Mouse (Mus musculus) cerebellum, postnatal 25 days (tissue): ENCODE measurements around the gene Sipa1l1.
A peak's percentile ranks its signal among the peaks of the same experiment; 100 is the strongest.

ENCODE experiments used
- DNase-seq, 2 experiments: peaks; one replicate each; pipeline ENCODE4 v3.0.0; 2021; ENCODE audit warnings: mixed read lengths in 2 of 2

Gene Sipa1l1

GRCm38 (mm10) chr12:82168820-82169533 is at the start of gene Sipa1l1:
TSS of gene Sipa1l1 (plus strand) at chr12:82169320.
- DNase-seq: peak; percentile 94 to 97

GRCm38 (mm10) chr12:82121947-82122346 is 47.2 kb upstream of the Sipa1l1 start:
- no peak for DNase-seq

GRCm38 (mm10) chr12:82122450-82123249 is 46.5 kb upstream of the Sipa1l1 start:
- DNase-seq: no peak

- no peak for DNase-seq
Measured at GRCm38 (mm10) chr12:82126796-82127195, 42.3 kb upstream of the Sipa1l1 start.

DNA sequence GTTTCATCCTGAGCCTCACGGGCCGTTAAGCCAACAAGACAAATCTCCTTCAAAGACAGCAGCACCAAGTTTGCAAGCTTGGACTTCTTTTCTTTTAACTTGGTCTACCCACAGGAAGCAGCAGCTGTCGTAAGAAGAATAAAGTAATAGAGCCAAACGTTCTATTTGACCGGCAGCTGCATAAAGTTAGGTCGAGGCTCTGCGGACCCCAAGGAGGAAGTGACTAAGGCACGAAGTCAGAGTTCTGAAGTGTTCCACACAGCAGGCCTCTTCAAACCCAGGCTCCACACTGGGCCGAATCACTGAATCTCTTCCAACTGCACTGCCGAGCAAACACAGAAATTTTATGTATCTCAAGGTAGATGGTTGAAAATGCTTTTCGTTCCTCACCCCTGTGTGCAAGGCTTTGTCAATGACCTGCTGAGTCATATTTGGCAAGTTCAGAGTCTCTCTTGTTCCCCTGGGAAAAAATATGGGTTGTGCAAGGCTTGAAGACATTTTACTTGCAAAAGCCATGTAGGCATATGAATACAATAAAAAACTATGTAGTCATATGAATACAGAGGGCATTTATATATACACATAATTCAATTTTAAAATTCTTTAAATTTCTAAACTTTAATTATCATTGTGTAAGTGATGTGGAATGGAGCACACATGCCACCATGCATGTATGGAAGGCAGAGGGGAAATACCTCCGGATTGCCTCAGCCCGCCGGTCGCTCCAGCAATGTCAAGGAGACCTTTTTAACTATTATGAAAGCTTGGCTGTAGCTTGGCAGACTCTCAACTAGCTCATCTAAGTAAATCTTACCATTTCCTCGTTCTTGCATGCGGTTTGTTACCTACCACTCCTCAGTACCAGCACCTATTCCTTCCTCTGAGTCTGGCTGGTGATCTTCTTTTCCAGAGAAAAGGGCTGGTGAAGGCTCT is 29.6 kb upstream of the Sipa1l1 start:
- no peak for DNase-seq

DNA sequence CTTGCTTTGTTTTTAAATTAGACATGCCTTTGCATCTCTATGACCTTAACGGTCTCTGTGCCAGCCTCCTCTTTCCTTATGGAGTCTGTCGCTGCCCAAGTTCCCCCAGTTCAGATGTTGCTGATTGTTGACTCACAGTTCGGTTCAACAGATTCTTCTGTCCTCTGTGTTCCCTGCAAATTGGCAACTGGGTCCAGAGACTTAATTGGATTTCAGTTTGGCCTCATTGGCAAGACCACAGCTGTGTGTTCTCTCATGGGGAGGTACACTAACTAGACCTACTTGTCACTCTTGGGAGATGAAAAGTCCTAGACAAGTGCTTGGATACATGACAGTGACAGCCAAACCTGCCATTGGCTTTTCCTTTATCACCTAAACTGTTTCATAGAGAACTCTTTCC is 25.7 kb upstream of the Sipa1l1 start:
- no peak for DNase-seq

DNA sequence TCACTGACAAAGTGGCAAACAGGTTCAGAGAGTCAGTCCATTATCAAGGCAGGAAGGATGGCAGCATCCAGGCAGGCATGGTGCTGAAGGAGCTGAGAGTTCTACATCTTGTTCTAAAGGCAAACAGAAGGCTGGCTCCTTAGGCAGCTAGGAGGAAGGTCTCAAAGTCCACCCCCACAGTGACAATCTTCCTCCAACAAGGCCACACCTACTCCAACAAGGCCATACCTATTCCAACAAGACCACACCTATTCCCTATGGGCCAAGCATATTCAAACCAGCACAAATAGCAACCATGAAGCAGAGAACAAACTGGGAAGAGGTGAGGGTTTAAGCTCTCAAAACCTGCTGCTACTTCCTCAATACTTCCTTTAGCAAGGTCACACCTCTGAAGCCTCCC is 23.9 kb upstream of the Sipa1l1 start:
- DNase-seq: no peak

DNA sequence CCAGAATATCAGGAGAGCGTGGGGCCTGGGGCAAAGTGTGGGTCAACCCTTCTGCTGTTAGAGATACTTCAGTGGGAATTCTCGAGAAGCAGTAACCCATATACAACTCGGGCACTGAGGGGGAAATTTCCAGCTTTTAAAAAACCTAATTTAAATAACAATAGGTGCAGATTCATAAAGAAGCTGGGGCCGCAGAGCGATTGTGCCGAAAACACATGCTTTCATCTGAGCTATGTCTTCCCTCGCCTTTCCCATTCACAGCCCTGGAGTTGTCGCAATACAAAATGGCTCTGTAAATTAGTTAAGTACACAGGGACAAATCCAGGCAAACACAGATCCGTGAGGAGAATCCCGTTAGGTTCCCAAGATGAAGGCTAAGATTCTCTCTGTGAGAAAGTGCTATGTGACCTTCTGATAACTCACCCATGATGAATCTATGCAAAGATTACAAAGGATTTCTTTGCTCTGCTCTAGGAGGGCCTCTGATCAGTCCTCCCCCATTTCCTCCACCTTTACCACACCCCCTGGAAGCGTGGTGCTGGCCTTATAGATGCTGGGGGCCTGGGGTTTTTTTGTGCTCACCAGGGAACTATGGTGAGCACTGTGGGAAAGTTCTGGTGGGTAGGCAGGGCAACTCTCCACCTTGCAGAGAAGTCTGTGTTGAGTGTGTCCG is 22.0 kb upstream of the Sipa1l1 start:
- no peak for DNase-seq

- no peak for DNase-seq
Measured at GRCm38 (mm10) chr12:82148328-82148930, 20.7 kb upstream of the Sipa1l1 start.

GRCm38 (mm10) chr12:82151019-82151418 is 18.1 kb upstream of the Sipa1l1 start:
- DNase-seq: no peak

DNA sequence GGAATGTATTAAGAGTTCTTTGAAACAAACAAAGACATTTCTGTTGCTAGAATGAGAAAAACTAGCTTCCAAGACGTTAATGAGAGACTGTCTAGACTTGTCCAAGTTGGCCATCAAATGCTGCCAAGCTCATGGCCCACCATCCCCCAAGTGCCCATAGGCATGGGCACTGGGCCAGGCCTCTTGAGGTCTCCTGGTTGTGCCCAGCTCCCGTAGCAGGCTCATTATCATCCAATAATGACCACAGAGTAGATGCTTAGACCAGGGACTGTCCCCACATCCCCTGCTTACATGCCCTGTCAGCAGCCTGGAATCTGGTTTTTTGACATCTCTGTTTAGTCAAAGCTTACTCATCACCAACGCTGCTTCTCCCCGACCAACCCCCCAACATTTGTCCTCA is 14.6 kb upstream of the Sipa1l1 start:
- no peak for DNase-seq

GRCm38 (mm10) chr12:82158516-82158915 is 10.6 kb upstream of the Sipa1l1 start:
- DNase-seq: no peak

DNA sequence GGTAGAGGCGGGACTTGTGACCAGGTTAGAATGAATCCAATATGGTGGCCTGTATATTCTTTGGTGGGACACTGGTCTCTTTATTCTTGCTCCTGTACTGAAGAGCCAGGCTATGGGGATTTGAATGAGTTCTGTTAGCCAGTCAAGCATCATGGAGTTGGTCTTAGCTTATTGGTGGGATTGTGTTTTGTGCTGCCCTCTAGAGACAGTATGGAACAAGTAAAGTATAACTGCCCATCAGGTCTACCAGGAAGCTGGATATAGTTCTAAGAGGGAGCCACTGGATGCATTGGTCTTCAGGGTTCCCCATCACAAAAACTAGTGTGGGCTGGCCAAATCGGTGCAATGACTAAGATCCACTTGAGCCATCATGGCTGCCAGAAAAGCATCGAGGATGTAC is 9.7 kb upstream of the Sipa1l1 start:
- no peak for DNase-seq

DNA sequence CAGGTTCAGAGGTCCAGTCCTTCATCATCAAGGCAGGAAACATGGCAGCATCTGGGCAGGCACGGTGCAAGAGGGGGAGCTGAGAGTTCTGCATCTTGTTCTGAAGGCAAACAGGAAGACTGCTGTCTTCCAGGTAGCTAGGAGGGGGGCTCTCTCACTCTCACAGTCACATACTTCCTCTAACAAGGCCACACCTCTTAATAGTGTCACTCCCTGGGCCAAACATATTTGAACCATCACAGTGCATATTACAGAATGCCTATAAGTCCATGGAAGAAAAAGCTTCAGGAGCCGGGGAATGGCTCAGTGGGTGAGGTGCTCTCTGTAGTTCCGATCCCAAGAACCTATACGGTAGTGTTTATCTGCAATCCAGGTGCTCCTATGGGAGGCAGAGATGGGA is 3.5 kb upstream of the Sipa1l1 start:
- no peak for DNase-seq

DNA sequence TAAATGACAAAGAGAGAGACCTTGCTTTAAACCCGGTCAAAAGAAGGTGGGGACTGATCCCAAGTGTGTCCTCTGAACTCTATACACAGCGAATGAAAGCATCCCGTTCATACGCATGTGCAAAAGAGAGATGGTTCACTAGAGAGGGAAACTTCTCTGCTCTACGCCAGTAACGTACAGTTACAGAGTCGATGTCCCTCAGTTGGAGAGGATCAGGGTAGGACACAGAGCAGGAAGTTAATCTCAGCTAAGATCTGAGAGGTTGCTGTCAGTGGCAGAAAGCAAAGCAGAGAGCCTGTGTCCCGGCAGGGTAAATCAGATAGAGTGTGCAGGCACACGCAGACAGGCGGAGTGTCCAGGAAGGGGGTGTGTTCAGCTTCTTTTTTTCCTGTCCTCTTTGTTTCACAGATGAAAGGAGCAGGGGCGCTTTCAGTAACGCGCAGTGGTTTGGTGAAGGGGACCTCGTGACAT is 3.0 kb upstream of the Sipa1l1 start:
- no peak for DNase-seq

DNA sequence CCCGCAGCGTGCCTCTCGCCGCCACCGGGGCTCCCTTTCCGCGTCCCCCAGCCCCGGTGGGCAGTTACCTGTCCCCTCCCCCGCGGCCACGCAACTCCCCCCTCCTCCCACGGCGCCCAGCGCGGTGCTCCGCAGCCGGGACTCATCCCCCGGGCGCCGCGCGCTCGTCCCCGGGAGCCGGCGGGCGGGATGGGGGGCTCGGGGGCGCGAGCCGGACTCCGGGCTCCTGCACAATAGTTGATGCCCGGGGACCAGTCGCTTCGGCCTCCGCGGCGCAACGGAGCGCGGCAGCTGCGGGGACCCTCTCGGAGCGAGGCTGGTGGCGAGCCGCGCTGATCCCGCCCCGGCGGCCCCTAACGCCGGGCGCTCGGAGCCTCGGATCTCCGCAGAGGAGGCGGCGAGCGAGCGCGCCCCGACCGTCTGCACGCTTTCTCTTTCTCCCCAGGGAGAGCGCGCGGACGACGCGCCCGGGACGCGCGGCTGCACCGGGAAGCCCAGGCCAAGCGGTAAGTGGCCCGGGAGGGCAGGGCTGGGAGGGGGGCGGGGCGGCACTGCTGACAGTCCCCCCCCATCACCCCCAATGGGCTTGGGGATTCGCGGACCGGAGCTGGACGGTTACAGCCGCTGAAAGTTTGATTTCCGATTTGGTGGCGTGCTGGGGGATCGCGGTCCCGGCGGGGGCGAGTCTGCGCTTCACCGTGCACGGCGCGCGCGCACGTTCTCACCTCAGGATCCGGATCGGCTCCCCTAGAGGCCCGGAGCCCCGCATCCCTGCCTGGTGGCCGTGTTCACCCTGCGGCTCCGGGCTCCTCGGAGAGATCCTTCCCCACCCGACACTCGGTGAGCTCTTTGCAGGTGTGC is 681 bp downstream of the Sipa1l1 start:
- peak; percentile 81 to 82 for DNase-seq

DNA sequence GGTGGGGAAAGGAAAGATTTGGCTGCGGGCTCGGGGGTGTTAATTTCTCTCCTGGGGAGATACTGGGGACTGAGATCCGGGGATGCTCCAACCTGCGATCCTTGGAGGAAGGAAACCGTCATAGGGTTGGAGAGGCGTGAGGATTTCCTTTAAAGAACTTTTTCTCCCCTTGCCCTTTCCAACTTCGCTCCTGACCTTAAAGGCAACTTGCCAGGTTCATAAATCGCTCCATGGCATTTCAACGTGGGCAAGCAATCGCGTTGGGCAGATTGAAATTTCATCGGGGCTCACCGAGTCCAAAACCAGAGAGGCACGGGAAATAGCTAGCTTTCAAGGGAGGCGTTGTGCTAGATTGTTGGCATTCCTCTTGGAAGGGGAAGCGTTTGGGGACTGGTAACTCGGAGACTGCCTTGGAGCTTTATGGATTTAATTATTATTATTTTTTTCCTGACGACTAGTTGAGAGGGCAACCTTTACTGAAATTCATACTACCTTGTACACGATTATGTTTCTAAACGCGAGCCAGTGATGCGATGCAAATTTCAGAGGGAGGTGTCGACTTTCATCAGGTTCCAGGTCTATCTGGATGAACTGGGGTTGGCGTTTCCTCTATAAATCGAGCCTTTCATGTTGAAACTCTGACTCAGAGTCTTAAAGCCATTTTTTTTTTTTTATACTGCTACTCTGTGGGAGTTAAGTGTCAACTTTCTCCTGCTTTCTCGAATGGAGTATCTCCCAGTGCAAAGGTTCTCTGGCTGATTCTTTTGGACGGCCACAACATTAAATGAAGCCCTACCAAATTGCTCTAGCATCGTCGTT is 1.6 kb downstream of the Sipa1l1 start:
- DNase-seq: peak in 1 of 2 experiments; percentile 44

- peak; percentile 51 to 73 for DNase-seq
Measured at GRCm38 (mm10) chr12:82171591-82171990, 2.5 kb downstream of the Sipa1l1 start.

DNA sequence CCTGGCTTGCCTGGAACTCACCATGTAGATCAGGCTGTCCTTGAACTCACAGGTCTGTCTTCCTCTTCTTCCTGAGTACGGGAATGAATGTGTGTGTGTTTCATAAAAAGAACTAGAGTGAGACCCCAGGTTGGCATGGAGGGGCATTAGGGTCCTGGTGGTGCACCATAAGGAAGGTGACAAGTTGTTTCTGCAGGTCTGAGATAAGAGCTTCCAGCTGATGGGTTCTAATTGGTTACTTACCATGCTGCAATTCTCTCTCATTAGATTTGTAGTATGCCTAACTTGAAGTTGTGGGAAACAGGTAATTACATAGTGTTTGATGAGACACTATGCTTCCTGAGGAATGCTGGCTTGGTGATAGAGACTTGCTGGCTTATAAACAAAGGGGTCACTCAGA is 4.5 kb downstream of the Sipa1l1 start:
- no peak for DNase-seq

DNA sequence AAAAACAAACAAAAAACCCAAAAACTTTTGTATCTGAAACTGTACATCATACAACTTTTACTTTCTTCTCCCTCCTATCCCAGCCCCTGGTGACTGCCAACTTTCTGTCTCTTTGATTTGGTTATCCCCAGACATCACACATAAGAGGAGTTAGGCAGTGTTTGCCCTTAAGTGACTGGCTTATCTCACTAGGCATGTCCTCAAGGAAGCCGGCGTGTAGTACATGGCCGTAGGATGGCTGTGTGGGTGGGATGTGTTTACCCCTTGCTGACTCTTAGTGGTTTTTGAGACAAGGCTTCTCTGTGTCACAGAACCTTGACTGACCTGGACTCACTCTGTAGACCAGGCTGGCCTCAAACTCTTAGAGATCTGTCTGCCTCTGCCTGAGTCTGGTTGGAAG is 6.6 kb downstream of the Sipa1l1 start:
- no peak for DNase-seq
